Mouse (Mus musculus): ENCODE data around the gene Zfp553. TPM values are rescaled to one million over a fixed set of nuclear protein-coding genes. Genes with fewer than 3 reads are reported as not detected.

Gene Zfp553
- 6.5 and 6.8 TPM in 2 replicates for polyA plus RNA-seq (2012; ENCODE audit: insufficient read depth, insufficient read length, missing spikeins)

DNA sequence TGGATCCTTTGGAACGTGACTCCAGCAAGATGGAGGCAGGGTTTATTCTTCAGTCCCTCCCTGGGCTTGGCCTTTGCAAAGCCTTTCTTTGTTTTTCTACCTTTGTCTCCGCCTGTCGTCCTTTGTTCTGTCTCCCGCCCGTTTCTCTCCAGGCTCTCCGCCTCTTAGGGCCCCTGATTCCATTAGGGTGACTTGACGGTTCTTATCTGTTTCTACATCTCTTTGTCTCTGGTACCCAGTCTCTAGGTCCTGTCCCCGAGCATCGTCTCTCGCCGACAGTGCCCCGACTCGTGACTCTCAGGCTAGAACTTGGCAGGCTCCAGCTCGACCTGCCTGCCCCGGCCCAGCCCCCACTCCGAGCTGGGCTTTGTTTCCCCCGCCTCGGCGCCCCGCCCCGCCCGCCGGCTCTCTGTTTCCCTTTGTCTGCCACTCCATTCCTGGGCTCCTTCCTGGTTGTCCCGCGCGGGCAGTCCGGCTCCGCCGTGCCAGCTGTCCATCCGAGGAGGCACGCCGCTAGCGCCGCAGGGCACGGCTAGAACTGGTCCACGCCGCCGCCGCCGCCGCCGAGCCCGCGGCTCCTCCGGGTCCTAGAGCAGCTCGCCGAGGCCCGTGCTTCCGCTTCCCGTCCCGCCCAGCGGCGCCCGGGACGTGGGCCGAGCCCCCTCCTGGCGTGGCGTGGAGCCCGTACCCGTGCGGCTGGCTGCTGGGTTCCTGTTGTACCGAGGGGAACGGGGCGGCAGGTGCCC, at the start of gene Zfp553, which contains the start of gene Sept1:
Gene Zfp553, plus strand, starts transcription at position 440 of the 746 bp plus-strand sequence.
Gene Sept1, minus strand, starts transcription at position 509 of the 746 bp plus-strand sequence.
- peak within 1 kb of the TSS; percentile 86 for H3K27ac ChIP-seq (ENCODE audit: insufficient read depth, low read depth, low read length)

DNA sequence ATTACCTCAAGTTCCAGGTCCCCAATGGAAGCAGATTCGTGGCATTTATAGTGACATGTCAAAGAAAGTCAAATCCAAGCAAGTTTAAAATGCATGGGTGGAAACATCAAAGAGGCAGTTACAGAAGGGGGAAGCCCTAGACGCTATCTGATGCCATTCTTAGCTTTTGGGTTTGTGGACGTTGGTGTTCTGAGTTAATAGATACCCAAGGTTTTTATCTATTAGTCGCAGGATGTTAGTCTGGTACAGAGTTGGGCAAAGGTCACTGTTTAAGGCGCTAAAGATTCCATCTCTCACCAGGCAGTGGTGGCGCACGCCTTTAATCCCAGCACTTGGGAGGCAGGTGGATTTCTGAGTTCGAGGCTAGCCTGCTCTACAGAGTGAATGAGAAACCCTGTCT, 49.5 kb upstream of the Zfp553 start:
- TF ChIP-seq CTCF (IDR thresholded peaks at IDR 0.05; ENCODE audit: low read depth, low read length) (no peak), POLR2A (IDR thresholded peaks at IDR 0.05; ENCODE audit: borderline replicate concordance, low read depth, low read length) (no peak)
- Histone ChIP-seq H3K4me3 (ENCODE audit: insufficient read depth, low read length) (no peak overlapping the region), H3K27ac (ENCODE audit: insufficient read depth, low read depth, low read length) (no peak overlapping the region), H3K4me1 (ENCODE audit: control insufficient read depth, insufficient read depth, low read length) (peaks cover 32% of the 10 kb centered on the region)

More for the DNA sequence above, at the start of gene Zfp553, which contains the start of gene Sept1:
- TF ChIP-seq POLR2A (IDR thresholded peaks at IDR 0.05; ENCODE audit: borderline replicate concordance, low read depth, low read length) (no peak), CTCF (IDR thresholded peaks at IDR 0.05; ENCODE audit: low read depth, low read length) (no peak)
- Histone ChIP-seq H3K4me1 (ENCODE audit: control insufficient read depth, insufficient read depth, low read length) (peaks cover 25% of the 10 kb centered on the region), H3K4me3 (ENCODE audit: insufficient read depth, low read length) (peak within 1 kb of the TSS; percentile 87)

DNA sequence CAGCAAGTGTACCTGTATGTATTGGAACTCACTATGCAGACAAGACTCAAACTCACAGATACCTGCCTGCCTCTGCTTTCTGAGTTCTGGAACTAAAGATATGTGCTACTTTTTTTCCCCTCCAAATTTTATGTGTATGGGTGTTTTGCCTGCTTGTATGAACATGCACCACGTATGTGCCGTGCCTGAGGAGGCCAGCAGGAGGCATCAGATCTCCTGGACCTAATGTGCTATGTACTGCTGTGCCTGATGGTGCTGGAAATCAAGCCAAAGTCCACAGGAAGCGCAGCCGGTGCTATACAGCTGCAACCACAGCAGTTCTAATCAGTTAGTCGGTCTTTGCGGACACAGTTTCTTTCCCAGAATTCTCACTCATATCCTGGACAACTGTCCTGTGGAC, 49.0 kb upstream of the Zfp553 start:
- no peak overlapping the region for H3K4me3 ChIP-seq (ENCODE audit: insufficient read depth, low read length)
- TF ChIP-seq CTCF (IDR thresholded peaks at IDR 0.05; ENCODE audit: low read depth, low read length): peak; percentile 32; the same call in 1 of the 2 replicates
- no peak for TF ChIP-seq POLR2A (IDR thresholded peaks at IDR 0.05; ENCODE audit: borderline replicate concordance, low read depth, low read length)
- H3K4me1 ChIP-seq (ENCODE audit: control insufficient read depth, insufficient read depth, low read length): peaks cover 30% of the 10 kb centered on the region
- H3K27ac ChIP-seq (ENCODE audit: insufficient read depth, low read depth, low read length): no peak overlapping the region

DNA sequence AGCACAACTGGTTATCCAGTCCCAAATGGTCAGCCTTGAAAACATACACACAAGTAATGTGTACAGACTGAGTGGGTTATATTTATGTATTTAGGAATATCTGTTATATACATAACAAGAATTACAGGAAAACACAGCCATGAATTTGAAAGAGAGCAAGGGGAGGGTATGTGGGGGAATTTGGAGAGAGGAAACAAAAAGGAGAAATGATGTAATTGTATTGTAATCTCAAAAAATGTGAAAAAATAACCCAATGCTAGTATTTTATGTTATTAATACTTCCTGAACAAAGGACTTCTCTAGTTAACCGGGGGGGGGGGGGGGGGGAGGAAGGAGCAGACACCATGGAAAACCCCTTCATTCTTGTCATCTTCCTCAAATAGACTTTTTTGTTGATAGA, 48.1 kb upstream of the Zfp553 start:
- H3K4me1 ChIP-seq (ENCODE audit: control insufficient read depth, insufficient read depth, low read length): peaks cover 30% of the 10 kb centered on the region
- peak overlapping the region; percentile 56 for H3K27ac ChIP-seq (ENCODE audit: insufficient read depth, low read depth, low read length)
- H3K4me3 ChIP-seq (ENCODE audit: insufficient read depth, low read length): no peak overlapping the region
- TF ChIP-seq CTCF (IDR thresholded peaks at IDR 0.05; ENCODE audit: low read depth, low read length) (no peak), POLR2A (IDR thresholded peaks at IDR 0.05; ENCODE audit: borderline replicate concordance, low read depth, low read length) (no peak)

DNA sequence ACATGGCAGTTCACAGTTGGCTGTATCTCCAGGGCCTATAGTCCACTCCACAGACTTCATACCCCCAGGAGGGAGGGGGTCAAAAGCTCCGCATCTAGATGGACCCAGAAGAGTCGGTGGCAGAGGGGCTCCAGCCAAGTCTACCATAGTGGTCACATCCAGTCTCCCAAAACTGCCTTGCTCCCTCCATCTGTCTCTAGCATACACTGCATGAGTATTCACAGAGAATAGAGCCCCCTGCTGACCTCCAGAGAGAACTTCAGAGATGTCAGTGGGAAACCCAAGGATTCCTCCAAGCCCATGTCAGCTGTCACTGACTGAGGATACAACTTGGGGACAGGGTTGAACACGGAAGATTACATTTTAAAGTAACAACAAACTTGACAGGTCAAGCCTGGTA, 47.3 kb upstream of the Zfp553 start:
- TF ChIP-seq POLR2A (IDR thresholded peaks at IDR 0.05; ENCODE audit: borderline replicate concordance, low read depth, low read length) (no peak), CTCF (IDR thresholded peaks at IDR 0.05; ENCODE audit: low read depth, low read length) (peak; percentile 29; the same call in 1 of the 2 replicates)
- H3K4me1 ChIP-seq (ENCODE audit: control insufficient read depth, insufficient read depth, low read length): peaks cover 26% of the 10 kb centered on the region
- H3K4me3 ChIP-seq (ENCODE audit: insufficient read depth, low read length): no peak overlapping the region
- H3K27ac ChIP-seq (ENCODE audit: insufficient read depth, low read depth, low read length): peak overlapping the region; percentile 56

GRCm38 (mm10) chr7:127187351-127187750, 45.5 kb upstream of the Zfp553 start:
- TF ChIP-seq CTCF (IDR thresholded peaks at IDR 0.05; ENCODE audit: low read depth, low read length) (no peak), POLR2A (IDR thresholded peaks at IDR 0.05; ENCODE audit: borderline replicate concordance, low read depth, low read length) (no peak)
- Histone ChIP-seq H3K4me3 (ENCODE audit: insufficient read depth, low read length) (no peak overlapping the region), H3K27ac (ENCODE audit: insufficient read depth, low read depth, low read length) (no peak overlapping the region), H3K4me1 (ENCODE audit: control insufficient read depth, insufficient read depth, low read length) (peaks cover 17% of the 10 kb centered on the region)

GRCm38 (mm10) chr7:127188305-127189276, 44.3 kb upstream of the Zfp553 start:
- Histone ChIP-seq H3K4me1 (ENCODE audit: control insufficient read depth, insufficient read depth, low read length) (peaks cover 17% of the 10 kb centered on the region), H3K27ac (ENCODE audit: insufficient read depth, low read depth, low read length) (no peak overlapping the region), H3K4me3 (ENCODE audit: insufficient read depth, low read length) (no peak overlapping the region)
- no peak for TF ChIP-seq CTCF (IDR thresholded peaks at IDR 0.05; ENCODE audit: low read depth, low read length)
- TF ChIP-seq POLR2A (IDR thresholded peaks at IDR 0.05; ENCODE audit: borderline replicate concordance, low read depth, low read length): no peak

- TF ChIP-seq CTCF (IDR thresholded peaks at IDR 0.05; ENCODE audit: low read depth, low read length) (no peak), POLR2A (IDR thresholded peaks at IDR 0.05; ENCODE audit: borderline replicate concordance, low read depth, low read length) (no peak)
- Histone ChIP-seq H3K4me3 (ENCODE audit: insufficient read depth, low read length) (no peak overlapping the region), H3K27ac (ENCODE audit: insufficient read depth, low read depth, low read length) (no peak overlapping the region), H3K4me1 (ENCODE audit: control insufficient read depth, insufficient read depth, low read length) (peaks cover 7% of the 10 kb centered on the region)
Observed at GRCm38 (mm10) chr7:127190672-127191071, 42.2 kb upstream of the Zfp553 start.

- H3K4me1 ChIP-seq (ENCODE audit: control insufficient read depth, insufficient read depth, low read length): peaks cover 8% of the 10 kb centered on the region
- H3K27ac ChIP-seq (ENCODE audit: insufficient read depth, low read depth, low read length): no peak overlapping the region
- H3K4me3 ChIP-seq (ENCODE audit: insufficient read depth, low read length): no peak overlapping the region
- no peak for TF ChIP-seq POLR2A (IDR thresholded peaks at IDR 0.05; ENCODE audit: borderline replicate concordance, low read depth, low read length)
- TF ChIP-seq CTCF (IDR thresholded peaks at IDR 0.05; ENCODE audit: low read depth, low read length): no peak
Observed at GRCm38 (mm10) chr7:127192989-127193388, 39.9 kb upstream of the Zfp553 start.

Data from bone marrow macrophage, adult 2 months (primary cell).